Mouse (Mus musculus): ENCODE measurements around the gene Arel1. TPM values are rescaled to one million over a fixed set of nuclear protein-coding genes. Genes with fewer than 3 reads are reported as not detected.

Gene Arel1
- polyA plus RNA-seq, 1 experiment from 2014 or later = 31.1 TPM

DNA sequence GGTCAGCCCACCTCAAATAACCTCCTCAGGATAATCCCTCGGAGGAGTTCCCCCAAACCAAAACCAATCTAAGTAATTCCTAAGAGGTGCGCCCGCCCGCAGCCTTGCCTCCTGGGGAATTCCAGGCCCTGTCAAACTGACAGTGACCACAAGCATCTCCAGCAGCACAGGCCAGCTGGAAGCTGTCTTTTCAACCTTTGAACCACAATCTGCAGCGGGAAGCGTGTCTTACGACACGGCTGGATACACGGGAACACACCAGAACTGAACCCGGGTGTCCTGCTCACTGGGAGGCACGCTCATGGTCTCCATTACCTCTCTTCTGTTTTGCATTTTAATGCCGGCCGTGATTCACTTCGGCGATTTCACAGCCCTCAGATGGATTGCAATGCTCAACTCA, 80.4 kb downstream of the Arel1 start:
- no peaks in the 10 kb centered on the region for H3K4me1 ChIP-seq (replicated peaks)
- H3K9me3 ChIP-seq = no peaks in the 10 kb centered on the region
- H3K4me3 ChIP-seq = no peak overlapping the region
- H3K4me2 ChIP-seq = no peak overlapping the region
- no peak for ATAC-seq (ENCODE audit: low FRiP score, low read depth)
- no peak overlapping the region for H3K27ac ChIP-seq (replicated peaks)
- no peak overlapping the region for H3K9ac ChIP-seq
- H3K36me3 ChIP-seq = no peaks in the 10 kb centered on the region
- WGBS = 62% methylated on average over 15 of the region's 15 CpGs
- no peaks in the 10 kb centered on the region for H3K27me3 ChIP-seq

DNA sequence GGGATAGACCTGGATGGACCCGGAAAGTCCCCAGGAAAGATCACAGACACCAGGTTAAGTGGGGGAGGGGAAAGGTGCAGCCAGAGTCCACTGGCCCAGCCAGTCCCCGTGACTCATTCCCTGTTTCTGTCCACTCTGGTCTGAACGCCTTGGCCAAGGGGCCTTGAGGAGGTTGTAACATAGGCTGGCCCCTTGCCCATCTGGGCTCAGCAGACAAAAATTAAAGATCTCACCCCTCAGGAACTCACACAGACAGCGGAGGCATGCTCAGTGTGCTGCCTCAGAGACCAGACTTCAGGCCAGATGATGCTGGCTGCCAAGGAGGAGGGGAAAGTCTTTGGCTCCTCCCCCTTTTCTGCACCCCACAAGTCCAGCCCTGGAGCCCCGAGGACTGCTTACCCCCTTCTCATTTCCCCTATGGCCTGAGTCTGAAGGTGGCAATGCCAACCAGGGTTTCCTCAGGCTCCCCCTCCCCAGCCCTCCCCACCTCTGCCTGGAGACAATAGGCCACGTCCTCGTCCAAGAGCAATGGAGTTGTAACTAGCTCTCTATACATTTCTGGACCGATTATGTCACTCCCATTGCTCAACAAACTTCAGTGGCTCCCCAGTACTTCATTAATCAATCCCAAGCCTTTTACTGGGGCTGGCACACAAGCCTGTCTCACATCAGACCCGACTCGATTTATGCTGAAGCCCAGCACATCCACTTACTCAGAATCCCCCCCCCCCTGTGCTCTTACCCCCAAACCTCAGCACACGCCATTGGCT, 85.4 kb downstream of the Arel1 start:
- Histone ChIP-seq H3K4me2 (no peak overlapping the region), H3K27ac (replicated peaks) (no peak overlapping the region), H3K4me1 (replicated peaks) (no peaks in the 10 kb centered on the region), H3K4me3 (no peak overlapping the region), H3K36me3 (no peaks in the 10 kb centered on the region), H3K9me3 (no peaks in the 10 kb centered on the region), H3K27me3 (0 out of 2 replicates have a peak, but pooled peaks cover 3% of the 10 kb centered on the region), H3K9ac (no peak overlapping the region)
- 72% methylated on average over 11 of the region's 11 CpGs for WGBS
- ATAC-seq (ENCODE audit: low FRiP score, low read depth) = no peak

DNA sequence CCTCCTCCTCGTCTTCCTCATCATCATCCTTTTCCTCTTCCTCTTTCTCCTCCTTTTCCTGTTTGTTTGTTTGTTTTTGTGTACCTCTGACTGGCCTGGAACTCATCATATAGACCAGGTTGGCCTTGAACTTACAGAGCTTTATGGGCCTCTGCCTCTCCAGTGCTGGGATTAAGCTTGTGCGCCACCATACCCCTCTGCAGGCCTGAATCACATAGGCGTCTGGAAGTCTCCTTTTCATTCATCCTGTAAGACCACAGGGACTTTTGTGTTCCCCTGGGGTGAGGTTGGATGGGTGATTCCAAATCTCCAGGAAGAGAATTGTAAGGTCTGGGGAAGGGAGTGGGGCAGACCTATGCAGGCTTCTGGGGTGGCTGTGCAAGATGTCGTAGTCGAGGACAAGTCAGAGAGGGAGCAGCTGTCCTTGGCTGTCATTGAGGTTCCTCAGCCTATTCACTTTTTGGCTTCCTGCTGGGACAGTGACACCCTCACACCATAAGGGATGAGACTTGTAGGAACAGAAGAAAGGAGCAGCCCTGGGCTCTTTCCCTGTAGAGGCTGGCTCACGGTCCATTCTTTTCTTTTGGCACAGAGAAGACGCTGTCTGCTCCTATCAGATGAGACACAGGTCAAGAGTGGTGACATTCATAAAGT, 86.2 kb downstream of the Arel1 start:
- 82% methylated on average over 7 of the region's 7 CpGs for WGBS
- no peak overlapping the region for H3K9ac ChIP-seq
- no peaks in the 10 kb centered on the region for H3K9me3 ChIP-seq
- no peak overlapping the region for H3K27ac ChIP-seq (replicated peaks)
- no peaks in the 10 kb centered on the region for H3K4me1 ChIP-seq (replicated peaks)
- H3K36me3 ChIP-seq = no peaks in the 10 kb centered on the region
- ATAC-seq (ENCODE audit: low FRiP score, low read depth) = no peak
- no peak overlapping the region for H3K4me2 ChIP-seq
- peaks cover 3% of the 10 kb centered on the region; the same call in 1 of the 2 replicates for H3K27me3 ChIP-seq
- no peak overlapping the region for H3K4me3 ChIP-seq

DNA sequence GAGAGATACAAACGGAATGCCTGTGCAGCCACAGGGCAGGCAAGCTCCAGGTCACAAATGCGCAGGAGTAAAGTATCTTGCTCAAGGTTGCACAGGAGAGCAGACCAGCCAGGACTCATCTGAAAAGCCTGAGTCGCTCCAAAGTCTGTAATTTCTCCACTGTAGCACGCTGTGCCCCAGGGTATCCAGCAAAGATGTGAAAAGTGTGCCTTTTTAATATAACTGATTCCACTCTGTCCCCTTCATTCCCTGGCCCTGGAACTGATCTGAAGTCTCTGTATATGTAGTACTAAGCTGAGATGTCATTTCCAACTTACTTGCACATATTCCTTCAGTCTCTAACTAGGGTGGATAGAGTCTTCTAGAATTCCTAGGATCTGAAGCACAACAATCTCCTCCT, 87.9 kb downstream of the Arel1 start:
- Histone ChIP-seq H3K9ac (no peak overlapping the region), H3K4me2 (no peak overlapping the region), H3K4me1 (replicated peaks) (no peaks in the 10 kb centered on the region), H3K36me3 (no peaks in the 10 kb centered on the region), H3K27ac (replicated peaks) (no peak overlapping the region), H3K9me3 (no peaks in the 10 kb centered on the region), H3K4me3 (no peak overlapping the region), H3K27me3 (peaks cover 19% of the 10 kb centered on the region)
- WGBS = 87% methylated on average over 4 of the region's 4 CpGs
- ATAC-seq (ENCODE audit: low FRiP score, low read depth) = no peak

DNA sequence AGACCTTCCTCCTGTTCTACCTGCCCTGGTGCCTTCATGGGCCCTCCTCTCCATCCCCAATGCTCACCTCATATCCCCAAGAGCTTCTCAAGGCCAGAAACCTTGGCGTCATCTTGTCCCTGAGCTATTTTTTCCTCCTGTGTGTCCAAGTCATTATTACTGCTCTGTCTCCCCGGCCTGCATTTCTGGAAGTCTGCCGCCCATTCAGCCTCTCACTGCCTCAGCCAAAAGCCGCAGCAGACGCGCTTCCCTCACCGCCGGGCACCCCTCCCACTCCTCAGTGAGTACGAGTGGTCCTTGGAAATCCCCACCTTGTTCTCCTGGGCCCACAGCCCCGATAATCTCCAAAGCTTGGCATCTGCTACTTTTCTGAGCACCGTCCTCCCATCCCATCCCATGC, 90.6 kb downstream of the Arel1 start:
- Histone ChIP-seq H3K36me3 (no peaks in the 10 kb centered on the region), H3K4me2 (no peak overlapping the region), H3K9me3 (no peaks in the 10 kb centered on the region), H3K4me3 (no peak overlapping the region), H3K4me1 (replicated peaks) (peaks cover 14% of the 10 kb centered on the region), H3K27me3 (peaks cover 46% of the 10 kb centered on the region), H3K9ac (no peak overlapping the region), H3K27ac (replicated peaks) (no peak overlapping the region)
- WGBS = 55% methylated on average over 11 of the region's 11 CpGs
- no peak for ATAC-seq (ENCODE audit: low FRiP score, low read depth)

DNA sequence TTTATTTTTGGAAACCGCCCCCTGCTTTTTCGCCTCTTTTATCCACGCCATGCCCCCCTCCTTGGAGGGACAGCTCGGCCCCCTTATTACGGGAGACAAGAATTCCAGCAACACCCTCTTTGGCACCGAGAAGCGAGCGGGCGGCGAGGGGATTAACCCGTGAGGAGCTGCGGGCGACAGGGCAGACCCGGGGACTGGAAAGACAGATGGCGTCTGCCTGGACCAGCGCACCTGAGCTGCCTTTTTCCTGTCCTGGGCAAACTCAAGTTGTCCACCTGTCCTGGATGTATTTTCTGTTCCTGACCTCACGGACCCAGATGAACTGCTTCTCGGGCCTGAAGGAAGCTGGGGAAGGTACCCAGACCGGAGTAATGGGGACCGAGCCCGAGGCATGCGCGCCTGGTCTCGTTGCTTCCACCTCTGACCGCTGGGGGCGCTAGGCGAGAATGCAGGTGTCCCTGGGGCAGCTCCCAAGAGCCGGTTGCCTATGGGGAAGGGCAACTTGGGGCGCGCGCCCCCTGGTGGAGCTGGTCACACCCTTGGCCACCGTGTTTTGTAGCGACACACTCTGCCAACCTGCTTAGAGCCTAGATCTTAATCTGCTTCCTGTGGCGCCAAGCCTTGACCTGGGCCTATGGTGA, 94.1 kb downstream of the Arel1 start, which contains the start of gene Ltbp2:
Ltbp2 (minus strand) TSS at position 52 of the 641 bp plus-strand sequence.
- H3K9ac ChIP-seq = no peak within 1 kb of the TSS
- peak within 1 kb of the TSS; percentile 48 for H3K4me2 ChIP-seq
- under 1% methylated on average over 34 of the region's 34 CpGs for WGBS

DNA sequence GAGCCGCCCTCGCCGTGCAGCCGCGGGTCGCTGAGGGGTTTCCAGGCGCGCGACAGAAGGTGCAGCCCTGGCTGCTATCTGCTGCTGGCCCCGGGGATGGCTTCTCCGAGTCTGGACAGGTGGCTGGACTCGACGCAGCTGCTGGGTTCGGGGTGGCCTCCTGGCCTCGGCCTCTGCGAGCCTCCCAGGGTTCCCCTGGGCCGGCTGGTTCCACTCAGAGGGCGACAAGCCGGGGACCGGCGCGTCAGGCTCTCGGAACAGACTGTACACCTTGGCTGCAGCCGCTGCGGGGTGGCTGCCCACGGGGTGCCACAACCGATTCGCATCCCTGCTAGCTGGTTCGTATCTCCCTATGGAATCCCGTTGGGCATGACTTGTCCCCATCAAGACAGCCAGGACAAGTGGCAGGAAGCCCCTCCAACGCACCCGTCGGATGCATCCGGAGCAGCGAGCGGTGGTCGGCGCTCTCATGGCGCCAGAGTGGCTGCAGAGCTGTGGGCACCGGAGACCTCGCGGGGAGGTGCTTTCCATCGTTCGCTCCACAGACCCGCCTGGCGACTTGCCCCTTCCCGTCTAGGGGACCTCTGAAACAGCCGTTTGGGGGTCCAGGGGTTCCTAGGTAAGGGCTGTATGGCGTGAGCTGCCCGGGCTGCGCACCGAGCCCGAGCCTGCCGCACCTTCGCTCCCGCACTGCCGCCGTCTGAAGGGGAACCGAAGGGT, 94.8 kb downstream of the Arel1 start:
- Histone ChIP-seq H3K9ac (no peak overlapping the region), H3K27ac (replicated peaks) (no peak overlapping the region), H3K4me3 (peak overlapping the region; percentile 29), H3K4me1 (replicated peaks) (peaks cover 14% of the 10 kb centered on the region), H3K36me3 (no peaks in the 10 kb centered on the region), H3K9me3 (no peaks in the 10 kb centered on the region), H3K4me2 (peak overlapping the region; percentile 48), H3K27me3 (peaks cover 59% of the 10 kb centered on the region)
- 2% methylated on average over 59 of the region's 59 CpGs for WGBS
- no peak for ATAC-seq (ENCODE audit: low FRiP score, low read depth)

More for the DNA sequence above, 94.1 kb downstream of the Arel1 start, which contains the start of gene Ltbp2:
- Histone ChIP-seq H3K4me1 (replicated peaks) (peaks cover 14% of the 10 kb centered on the region), H3K4me3 (peak within 1 kb of the TSS; percentile 29), H3K36me3 (no peaks in the 10 kb centered on the region), H3K27me3 (peaks cover 62% of the 10 kb centered on the region), H3K27ac (replicated peaks) (no peak within 1 kb of the TSS), H3K9me3 (no peaks in the 10 kb centered on the region)
- no peak for ATAC-seq (ENCODE audit: low FRiP score, low read depth)

DNA sequence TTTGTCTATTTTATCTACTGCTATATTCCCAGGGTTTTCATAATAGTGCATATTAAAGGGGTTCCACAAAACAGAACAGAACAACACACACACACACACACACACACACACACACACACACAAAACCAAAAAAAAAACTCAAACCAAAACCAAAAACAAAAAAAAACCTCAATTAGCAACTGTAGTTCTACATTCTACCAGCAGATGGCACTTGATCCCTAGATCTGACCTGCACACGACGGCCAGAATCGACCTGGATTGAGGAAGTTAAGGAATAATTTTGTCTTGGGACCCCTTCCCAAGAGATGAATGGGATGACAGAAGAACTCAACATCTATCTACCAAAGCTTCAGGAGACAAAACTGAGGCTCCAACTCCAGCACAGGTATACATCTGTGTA, 97.3 kb downstream of the Arel1 start:
- Histone ChIP-seq H3K4me3 (no peak overlapping the region), H3K27me3 (peaks cover 50% of the 10 kb centered on the region), H3K9ac (no peak overlapping the region), H3K4me2 (no peak overlapping the region), H3K9me3 (no peaks in the 10 kb centered on the region), H3K36me3 (no peaks in the 10 kb centered on the region), H3K27ac (replicated peaks) (no peak overlapping the region), H3K4me1 (replicated peaks) (peaks cover 14% of the 10 kb centered on the region)
- ATAC-seq (ENCODE audit: low FRiP score, low read depth) = no peak
- 0% methylated on average over 3 of the region's 3 CpGs for WGBS

DNA sequence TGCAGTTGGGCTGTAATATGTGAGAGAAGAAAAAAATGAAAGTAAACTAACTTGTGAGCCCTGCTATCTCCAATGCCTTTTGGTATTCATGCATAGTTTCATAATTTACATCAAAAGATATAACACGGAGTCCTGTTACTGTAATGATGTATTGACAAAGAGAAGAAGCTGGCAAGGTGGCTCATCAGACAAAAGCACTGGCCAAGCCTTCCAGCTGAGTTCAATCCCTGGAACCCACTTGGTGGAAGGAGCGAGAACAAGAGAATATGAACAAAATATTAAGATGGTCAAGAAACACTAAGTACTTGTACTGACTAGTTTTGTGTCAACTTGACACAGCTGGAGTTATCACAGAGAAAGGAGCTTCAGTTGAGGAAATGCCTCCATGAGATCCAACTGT, 98.4 kb downstream of the Arel1 start:
- no peak for ATAC-seq (ENCODE audit: low FRiP score, low read depth)
- H3K27me3 ChIP-seq = peaks cover 38% of the 10 kb centered on the region
- 80% methylated on average over 2 of the region's 2 CpGs for WGBS

More for the DNA sequence above, 98.4 kb downstream of the Arel1 start:
- Histone ChIP-seq H3K9me3 (no peaks in the 10 kb centered on the region), H3K27ac (replicated peaks) (no peak overlapping the region), H3K4me2 (no peak overlapping the region), H3K36me3 (no peaks in the 10 kb centered on the region), H3K9ac (no peak overlapping the region), H3K4me1 (replicated peaks) (peaks cover 14% of the 10 kb centered on the region), H3K4me3 (no peak overlapping the region)
